Comparison of ENCODE assay signal across 11 mouse cellular contexts in the genomic region with DNA sequence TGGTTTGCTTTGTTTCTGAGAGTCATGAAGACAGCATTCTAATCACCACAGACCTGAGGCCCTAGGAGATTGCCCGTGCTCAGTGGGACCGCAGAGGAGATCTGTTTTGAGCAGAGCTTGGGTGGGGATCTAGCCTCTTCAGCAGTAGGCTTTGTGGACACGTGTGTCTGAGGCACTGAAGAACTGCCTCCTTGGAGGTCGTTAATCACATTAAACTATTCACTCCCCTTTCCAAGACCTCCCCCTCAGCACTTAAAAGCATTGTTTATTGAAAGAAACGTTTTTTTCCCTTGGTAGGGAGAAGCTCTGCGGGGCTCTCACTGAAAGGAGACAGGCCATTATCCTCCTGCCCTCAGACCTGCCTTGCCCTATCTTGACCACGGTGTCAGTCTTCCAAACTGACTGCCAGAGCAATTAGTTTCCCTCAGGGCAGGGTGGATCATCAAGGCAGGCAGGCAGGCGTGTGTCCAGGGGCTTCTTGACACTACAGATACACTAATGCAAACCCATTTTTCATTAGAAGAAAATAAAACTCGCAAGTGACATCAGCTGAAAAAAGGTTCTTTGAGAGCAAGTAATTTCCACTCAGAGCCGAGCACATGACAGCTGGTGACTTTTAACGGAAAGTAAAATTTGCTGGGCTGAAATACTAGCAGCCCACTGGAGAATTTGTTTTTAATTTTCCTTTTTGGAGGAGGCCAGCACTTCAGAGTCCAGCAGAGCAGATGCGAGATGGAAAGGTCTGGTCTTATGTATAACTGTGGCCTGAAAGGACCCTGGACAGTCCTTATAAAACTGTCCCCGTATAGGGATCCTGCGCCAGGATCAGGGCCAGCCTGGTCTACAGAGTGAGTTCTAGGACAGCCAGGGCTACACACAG. TPM values are rescaled to one million over a fixed set of nuclear protein-coding genes. Genes with fewer than 3 reads are reported as not detected.
A peak's percentile ranks its signal among the peaks of the same experiment; 100 is the strongest.
DNase-seq lines count a peak whose midpoint lies in the region; ATAC-seq lines count a peak whose summit lies in the region.
"Had no signal": no experiment of that assay in that cellular context is flagged by ENCODE, and none has a peak within 500 bp of the region (broad histone marks: within the 10 kb centered on the region; RNA-seq: fewer than 3 reads in every experiment).

No protein-coding gene starts in this region.

- 23% methylated on average over 14 of the region's 14 CpGs for WGBS in kidney, embryonic 16.5 days
- WGBS in embryonic facial prominence, embryonic 12.5 days, result 19% methylated on average over 14 of the region's 14 CpGs
- 20% methylated on average over 14 of the region's 14 CpGs for WGBS in hindbrain, embryonic 13.5 days
- 17% methylated on average over 14 of the region's 14 CpGs for WGBS in neural tube, embryonic 13.5 days

- peak overlapping the region; percentile 75 for H3K27ac ChIP-seq in kidney, embryonic 16.5 days (ENCODE audit: low read length)
- peak overlapping the region; percentile 93 for H3K27ac ChIP-seq in embryonic facial prominence, embryonic 12.5 days
- peak overlapping the region; percentile 73 for H3K27ac ChIP-seq in hindbrain, embryonic 13.5 days
- H3K27ac ChIP-seq in neural tube, embryonic 13.5 days (replicated peaks), result peak overlapping the region; percentile 74

- H3K27me3 ChIP-seq in kidney, embryonic 16.5 days (ENCODE audit: insufficient read depth, low read length), result no peaks in the 10 kb centered on the region
- H3K27me3 ChIP-seq in embryonic facial prominence, embryonic 12.5 days, result no peaks in the 10 kb centered on the region
- peaks cover 5% of the 10 kb centered on the region; the same call in 1 of the 2 replicates for H3K27me3 ChIP-seq in hindbrain, embryonic 13.5 days
- H3K27me3 ChIP-seq in neural tube, embryonic 13.5 days, result peaks cover 4% of the 10 kb centered on the region; the same call in 1 of the 2 replicates

- no peak overlapping the region for H3K4me2 ChIP-seq in kidney, embryonic 16.5 days (replicated peaks; ENCODE audit: low read depth, low read length)
- no peak overlapping the region for H3K4me2 ChIP-seq in embryonic facial prominence, embryonic 12.5 days (replicated peaks)
- no peak overlapping the region for H3K4me2 ChIP-seq in hindbrain, embryonic 13.5 days
- 0 out of 2 replicates have a peak overlapping the region, but pooled peaks have one; percentile 1 for H3K4me2 ChIP-seq in neural tube, embryonic 13.5 days

- no peak overlapping the region for H3K4me3 ChIP-seq in kidney, embryonic 16.5 days (ENCODE audit: low read length)
- H3K4me3 ChIP-seq in embryonic facial prominence, embryonic 12.5 days, result no peak overlapping the region
- no peak overlapping the region for H3K4me3 ChIP-seq in hindbrain, embryonic 13.5 days
- H3K4me3 ChIP-seq in neural tube, embryonic 13.5 days, result no peak overlapping the region
- H3K4me3 ChIP-seq: myocyte had no signal

- ATAC-seq in kidney, embryonic 16.5 days (ENCODE audit: low FRiP score, low TSS enrichment), result peak; percentile 56
- ATAC-seq in embryonic facial prominence, embryonic 12.5 days (ENCODE audit: insufficient number of reproducible peaks, insufficient read depth, low FRiP score, low TSS enrichment), result no peak
- peak; percentile 11; the same call in 1 of the 2 replicates for ATAC-seq in hindbrain, embryonic 13.5 days (ENCODE audit: low FRiP score)
- ATAC-seq in neural tube, embryonic 13.5 days (ENCODE audit: low read depth), result peak; percentile 33; the same call in 1 of the 2 replicates

- H3K9me3 ChIP-seq in kidney, embryonic 16.5 days (ENCODE audit: low read length), result no peaks in the 10 kb centered on the region
- no peaks in the 10 kb centered on the region for H3K9me3 ChIP-seq in embryonic facial prominence, embryonic 12.5 days
- H3K9me3 ChIP-seq in hindbrain, embryonic 13.5 days, result no peaks in the 10 kb centered on the region
- no peaks in the 10 kb centered on the region for H3K9me3 ChIP-seq in neural tube, embryonic 13.5 days

- H3K9ac ChIP-seq in kidney, embryonic 16.5 days (replicated peaks; ENCODE audit: low read length), result no peak overlapping the region
- no peak overlapping the region for H3K9ac ChIP-seq in embryonic facial prominence, embryonic 12.5 days
- H3K9ac ChIP-seq in hindbrain, embryonic 13.5 days, result no peak overlapping the region
- H3K9ac ChIP-seq in neural tube, embryonic 13.5 days, result no peak overlapping the region

- H3K4me1 ChIP-seq in kidney, embryonic 16.5 days (ENCODE audit: insufficient read depth, low read length), result peaks cover 41% of the 10 kb centered on the region
- H3K4me1 ChIP-seq in embryonic facial prominence, embryonic 12.5 days, result peaks cover 52% of the 10 kb centered on the region
- H3K4me1 ChIP-seq in hindbrain, embryonic 13.5 days (replicated peaks), result peaks cover 55% of the 10 kb centered on the region
- peaks cover 60% of the 10 kb centered on the region for H3K4me1 ChIP-seq in neural tube, embryonic 13.5 days (replicated peaks)

- no peaks in the 10 kb centered on the region for H3K36me3 ChIP-seq in kidney, embryonic 16.5 days (ENCODE audit: insufficient read depth, low read length)
- H3K36me3 ChIP-seq in embryonic facial prominence, embryonic 12.5 days, result no peaks in the 10 kb centered on the region
- no peaks in the 10 kb centered on the region for H3K36me3 ChIP-seq in hindbrain, embryonic 13.5 days
- no peaks in the 10 kb centered on the region for H3K36me3 ChIP-seq in neural tube, embryonic 13.5 days

- no peak for DNase-seq in kidney, postnatal 36 days
- no peak for DNase-seq in cerebellum, postnatal 25 days
- no peak for DNase-seq in spleen, postnatal 14 days (ENCODE audit: low spot score in 2 of 2)
- no peak for DNase-seq in layer of hippocampus, adult 8-10 months (ENCODE audit: low spot score in 2 of 2)
- DNase-seq: kidney, postnatal 25 days had no signal

RNA-seq across cellular contexts. Expression of a gene that starts 56.2 kb away (rescaled TPM):
- polyA plus RNA-seq in kidney, embryonic 16.5 days (2015; fragmentation: Nextera tagmentation; extraction: Ambion mirVana), result 0.99 and 2.1 TPM in 2 replicates
- polyA plus RNA-seq in embryonic facial prominence, embryonic 12.5 days (2016; fragmentation: Nextera tagmentation; extraction: Ambion mirVana), result 21.3 and 24.1 TPM in 2 replicates
- polyA plus RNA-seq in hindbrain, embryonic 13.5 days (2015; fragmentation: Nextera tagmentation; extraction: Ambion mirVana), result 3.0 and 4.4 TPM in 2 replicates
- polyA plus RNA-seq in neural tube, embryonic 13.5 days (2015; fragmentation: Nextera tagmentation; extraction: Ambion mirVana), result 3.5 and 8.0 TPM in 2 replicates
- total RNA-seq in layer of hippocampus, adult 8-10 months (2022), result 1 to 10 TPM in 3 of 4 experiments, under 1 TPM in 1; 0.73 to 1.6 (median 1.3) TPM
- total RNA-seq: MEL had no signal
